Mouse (Mus musculus): Measurements from ENCODE around the gene Carm1.
"Not testable (repeated sequence)": the region's sequence is repeated elsewhere in the genome, so short reads cannot be mapped to it uniquely, and the experiment has no call there.

The Carm1 gene

GRCm38 (mm10) chr9:21539981-21540753 lies 6.5 kb upstream of the Carm1 start:
- no peak for DNase-seq

- DNase-seq: not testable (repeated sequence)
These were observed 4.7 kb upstream of the Carm1 start for GRCm38 (mm10) chr9:21542001-21542400.

- DNase-seq: no peak
These were observed 1.3 kb upstream of the Carm1 start for GRCm38 (mm10) chr9:21545351-21545915.

GRCm38 (mm10) chr9:21545916-21546788 lies 542 bp upstream of the Carm1 start:
- DNase-seq: peak; percentile 100

- DNase-seq: no peak
These were observed 614 bp downstream of the Carm1 start for GRCm38 (mm10) chr9:21547075-21547941.

- DNase-seq: no peak
These were observed 4.4 kb downstream of the Carm1 start for GRCm38 (mm10) chr9:21551049-21551448.

- no peak for DNase-seq
These were observed 7.0 kb downstream of the Carm1 start for GRCm38 (mm10) chr9:21553607-21554273.

GRCm38 (mm10) chr9:21555198-21555742 lies 8.6 kb downstream of the Carm1 start:
- DNase-seq: no peak

- DNase-seq: no peak
These were observed 10.3 kb downstream of the Carm1 start for GRCm38 (mm10) chr9:21556996-21557395.

- DNase-seq: no peak
These were observed 10.9 kb downstream of the Carm1 start for GRCm38 (mm10) chr9:21557556-21557955.

GRCm38 (mm10) chr9:21558366-21558765 lies 11.7 kb downstream of the Carm1 start:
- DNase-seq: no peak

- DNase-seq: no peak
These were observed 12.5 kb downstream of the Carm1 start for GRCm38 (mm10) chr9:21559151-21559550.

GRCm38 (mm10) chr9:21564420-21564819 lies 17.7 kb downstream of the Carm1 start:
- no peak for DNase-seq

- DNase-seq: no peak
These were observed 18.4 kb downstream of the Carm1 start for GRCm38 (mm10) chr9:21565004-21565586.

- no peak for DNase-seq
These were observed 19.8 kb downstream of the Carm1 start for GRCm38 (mm10) chr9:21566538-21566937.

- DNase-seq: no peak
These were observed 20.4 kb downstream of the Carm1 start for GRCm38 (mm10) chr9:21567051-21567450.

GRCm38 (mm10) chr9:21568657-21569255 lies 22.1 kb downstream of the Carm1 start:
- no peak for DNase-seq

GRCm38 (mm10) chr9:21574012-21574801 lies 27.5 kb downstream of the Carm1 start:
- no peak for DNase-seq

- DNase-seq: no peak
These were observed 28.6 kb downstream of the Carm1 start for GRCm38 (mm10) chr9:21575253-21575652.

GRCm38 (mm10) chr9:21576286-21576685 lies 29.6 kb downstream of the Carm1 start:
- no peak for DNase-seq
